Mouse (Mus musculus) C2C12 (cell line): ENCODE measurements around the gene Nos3.

Experiments used
- CEBPB ChIP-seq: IDR thresholded peaks from one replicate; pipeline ENCODE4 v1.6.1; 2011; ENCODE audit warnings: low read depth, mild to moderate bottlenecking, control low read depth, moderate library complexity
- CTCF ChIP-seq: IDR thresholded peaks from one replicate; pipeline ENCODE4 v1.5.1; 2011; ENCODE audit not compliant: control insufficient read depth, insufficient read depth, insufficient read length
- MAX ChIP-seq: IDR thresholded peaks from one replicate; pipeline ENCODE4 v1.6.1; 2011; ENCODE audit warnings: mild to moderate bottlenecking, control low read depth

DNA sequence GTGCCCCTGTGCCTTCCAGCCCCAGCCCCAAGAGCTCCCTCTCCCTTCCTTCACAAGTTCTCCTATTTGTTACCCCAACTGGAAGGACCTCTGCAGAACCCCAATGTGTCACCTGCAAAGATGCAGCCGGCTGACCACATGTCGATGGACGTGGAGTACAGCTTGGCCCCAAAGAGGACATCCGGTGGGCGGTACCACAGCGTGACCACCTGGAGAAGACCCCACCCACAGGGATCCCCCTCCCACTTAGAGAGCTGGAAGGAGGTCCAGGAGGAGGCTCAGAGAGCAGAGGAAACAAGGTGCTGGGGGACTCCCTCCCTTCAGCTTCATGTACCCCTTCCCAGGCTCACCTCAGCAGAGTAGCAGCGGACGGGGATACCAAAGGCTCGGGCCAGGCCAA lies 55.8 kb downstream of the Nos3 start:
- TF ChIP-seq CTCF (no peak), MAX (no peak), CEBPB (no peak)
